Mouse (Mus musculus): Measurements from ENCODE around the gene Olfr1141. TPM values are rescaled to one million over a fixed set of nuclear protein-coding genes. Genes with fewer than 3 reads are reported as not detected.

Olfr1141 gene
- not detected in 2 replicates for polyA plus RNA-seq (2014; fragmentation: Nextera tagmentation; extraction: Ambion mirVana)

GRCm38 (mm10) chr2:87753891-87754290 is at the start of gene Olfr1141:
Gene Olfr1141, minus strand, starts transcription at chr2:87753991.
- Histone ChIP-seq H3K9me3 (ENCODE audit: control insufficient read depth, low read length) (no peaks in the 10 kb centered on the region), H3K4me1 (replicated peaks; ENCODE audit: control insufficient read depth, insufficient read depth, low read length) (no peaks in the 10 kb centered on the region), H3K36me3 (replicated peaks; ENCODE audit: control insufficient read depth, insufficient read depth) (no peaks in the 10 kb centered on the region), H3K27ac (no peak within 1 kb of the TSS), H3K4me2 (replicated peaks) (no peak within 1 kb of the TSS), H3K9ac (no peak within 1 kb of the TSS), H3K4me3 (replicated peaks; ENCODE audit: low read length) (no peak within 1 kb of the TSS), H3K27me3 (ENCODE audit: control insufficient read depth, insufficient read depth, low read length) (no peaks in the 10 kb centered on the region)
- no peak for ATAC-seq (ENCODE audit: low FRiP score)
- DNase-seq (ENCODE audit: low spot score) = no peak
- WGBS = 82% methylated on average over 1 of the region's 1 CpGs

GRCm38 (mm10) chr2:87800292-87800691 is 46.5 kb upstream of the Olfr1141 start, which contains the start of gene Olfr1143:
Gene Olfr1143, plus strand, starts transcription at chr2:87800592.
- no peak for ATAC-seq (ENCODE audit: low FRiP score)
- no peak within 1 kb of the TSS for H3K4me2 ChIP-seq (replicated peaks)

GRCm38 (mm10) chr2:87779183-87779582 is 25.4 kb upstream of the Olfr1141 start, which contains the start of gene Olfr152:
Gene Olfr152, plus strand, starts transcription at chr2:87779483.
- Histone ChIP-seq H3K4me1 (replicated peaks; ENCODE audit: control insufficient read depth, insufficient read depth, low read length) (no peaks in the 10 kb centered on the region), H3K4me2 (replicated peaks) (no peak within 1 kb of the TSS), H3K27me3 (ENCODE audit: control insufficient read depth, insufficient read depth, low read length) (no peaks in the 10 kb centered on the region), H3K36me3 (replicated peaks; ENCODE audit: control insufficient read depth, insufficient read depth) (no peaks in the 10 kb centered on the region), H3K9me3 (ENCODE audit: control insufficient read depth, low read length) (no peaks in the 10 kb centered on the region), H3K4me3 (replicated peaks; ENCODE audit: low read length) (no peak within 1 kb of the TSS), H3K27ac (no peak within 1 kb of the TSS), H3K9ac (no peak within 1 kb of the TSS)
- 80% methylated on average over 4 of the region's 4 CpGs for WGBS
- no peak for DNase-seq (ENCODE audit: low spot score)
- ATAC-seq (ENCODE audit: low FRiP score) = no peak

More at GRCm38 (mm10) chr2:87800292-87800691, 46.5 kb upstream of the Olfr1141 start, which contains the start of gene Olfr1143:
- Histone ChIP-seq H3K27me3 (ENCODE audit: control insufficient read depth, insufficient read depth, low read length) (no peaks in the 10 kb centered on the region), H3K36me3 (replicated peaks; ENCODE audit: control insufficient read depth, insufficient read depth) (no peaks in the 10 kb centered on the region), H3K9ac (no peak within 1 kb of the TSS), H3K27ac (no peak within 1 kb of the TSS), H3K9me3 (ENCODE audit: control insufficient read depth, low read length) (no peaks in the 10 kb centered on the region), H3K4me1 (replicated peaks; ENCODE audit: control insufficient read depth, insufficient read depth, low read length) (no peaks in the 10 kb centered on the region), H3K4me3 (replicated peaks; ENCODE audit: low read length) (no peak within 1 kb of the TSS)
- DNase-seq (ENCODE audit: low spot score) = no peak

- WGBS = 55% methylated on average over 1 of the region's 1 CpGs
- DNase-seq (ENCODE audit: low spot score) (no peak), ATAC-seq (ENCODE audit: low FRiP score) (no peak)
- Histone ChIP-seq H3K27me3 (ENCODE audit: control insufficient read depth, insufficient read depth, low read length) (no peaks in the 10 kb centered on the region), H3K4me2 (replicated peaks) (no peak overlapping the region), H3K9me3 (ENCODE audit: control insufficient read depth, low read length) (no peaks in the 10 kb centered on the region), H3K27ac (no peak overlapping the region), H3K36me3 (replicated peaks; ENCODE audit: control insufficient read depth, insufficient read depth) (no peaks in the 10 kb centered on the region), H3K9ac (no peak overlapping the region), H3K4me1 (replicated peaks; ENCODE audit: control insufficient read depth, insufficient read depth, low read length) (no peaks in the 10 kb centered on the region), H3K4me3 (replicated peaks; ENCODE audit: low read length) (no peak overlapping the region)
Measured at GRCm38 (mm10) chr2:87776143-87776542, 22.4 kb upstream of the Olfr1141 start.

GRCm38 (mm10) chr2:87743452-87743851 is 10.3 kb downstream of the Olfr1141 start, which contains the start of gene Olfr1140:
Gene Olfr1140, plus strand, starts transcription at chr2:87743752.
- 78% methylated on average over 3 of the region's 3 CpGs for WGBS
- H3K36me3 ChIP-seq (replicated peaks; ENCODE audit: control insufficient read depth, insufficient read depth) = no peaks in the 10 kb centered on the region
- no peak for ATAC-seq (ENCODE audit: low FRiP score)
- no peaks in the 10 kb centered on the region for H3K4me1 ChIP-seq (replicated peaks; ENCODE audit: control insufficient read depth, insufficient read depth, low read length)
- no peaks in the 10 kb centered on the region for H3K9me3 ChIP-seq (ENCODE audit: control insufficient read depth, low read length)
- H3K4me3 ChIP-seq (replicated peaks; ENCODE audit: low read length) = no peak within 1 kb of the TSS
- H3K9ac ChIP-seq = no peak within 1 kb of the TSS
- DNase-seq (ENCODE audit: low spot score) = no peak
- H3K4me2 ChIP-seq (replicated peaks) = no peak within 1 kb of the TSS
- no peaks in the 10 kb centered on the region for H3K27me3 ChIP-seq (ENCODE audit: control insufficient read depth, insufficient read depth, low read length)
- H3K27ac ChIP-seq = no peak within 1 kb of the TSS

- WGBS = 85% methylated on average over 1 of the region's 1 CpGs
- H3K27ac ChIP-seq = no peak within 1 kb of the TSS
- no peaks in the 10 kb centered on the region for H3K27me3 ChIP-seq (ENCODE audit: control insufficient read depth, insufficient read depth, low read length)
- DNase-seq (ENCODE audit: low spot score) (no peak), ATAC-seq (ENCODE audit: low FRiP score) (no peak)
- H3K9me3 ChIP-seq (ENCODE audit: control insufficient read depth, low read length) = no peaks in the 10 kb centered on the region
- H3K36me3 ChIP-seq (replicated peaks; ENCODE audit: control insufficient read depth, insufficient read depth) = no peaks in the 10 kb centered on the region
- H3K4me2 ChIP-seq (replicated peaks) = no peak within 1 kb of the TSS
- no peak within 1 kb of the TSS for H3K4me3 ChIP-seq (replicated peaks; ENCODE audit: low read length)
- no peaks in the 10 kb centered on the region for H3K4me1 ChIP-seq (replicated peaks; ENCODE audit: control insufficient read depth, insufficient read depth, low read length)
- H3K9ac ChIP-seq = no peak within 1 kb of the TSS
Measured at GRCm38 (mm10) chr2:87739878-87740277, 13.9 kb downstream of the Olfr1141 start, which contains the start of gene Olfr1138. Gene Olfr1138, minus strand, starts transcription at chr2:87739978.

- Histone ChIP-seq H3K27me3 (ENCODE audit: control insufficient read depth, insufficient read depth, low read length) (no peaks in the 10 kb centered on the region), H3K4me3 (replicated peaks; ENCODE audit: low read length) (no peak within 1 kb of the TSS), H3K9me3 (ENCODE audit: control insufficient read depth, low read length) (no peaks in the 10 kb centered on the region), H3K4me1 (replicated peaks; ENCODE audit: control insufficient read depth, insufficient read depth, low read length) (no peaks in the 10 kb centered on the region), H3K36me3 (replicated peaks; ENCODE audit: control insufficient read depth, insufficient read depth) (no peaks in the 10 kb centered on the region), H3K4me2 (replicated peaks) (no peak within 1 kb of the TSS), H3K9ac (no peak within 1 kb of the TSS), H3K27ac (no peak within 1 kb of the TSS)
- no peak for ATAC-seq (ENCODE audit: low FRiP score)
- no peak for DNase-seq (ENCODE audit: low spot score)
Measured at GRCm38 (mm10) chr2:87713079-87713478, 40.7 kb downstream of the Olfr1141 start, which contains the start of gene Olfr1137. Gene Olfr1137, minus strand, starts transcription at chr2:87713179.

Other genes starting within 250 kb of the Olfr1141 start
- gene Pramel6, start 247.4 kb downstream of the Olfr1141 start, polyA plus RNA-seq (2014; fragmentation: Nextera tagmentation; extraction: Ambion mirVana) = not detected in 2 replicates
- gene Olfr153, start 222.2 kb downstream of the Olfr1141 start, polyA plus RNA-seq (2014; fragmentation: Nextera tagmentation; extraction: Ambion mirVana) = not detected in 2 replicates
- gene Olfr1128, start 208.4 kb downstream of the Olfr1141 start, polyA plus RNA-seq (2014; fragmentation: Nextera tagmentation; extraction: Ambion mirVana) = not detected in 2 replicates
- gene Olfr1129, start 180.1 kb downstream of the Olfr1141 start, polyA plus RNA-seq (2014; fragmentation: Nextera tagmentation; extraction: Ambion mirVana) = not detected in 2 replicates
- gene Olfr1130, start 147.8 kb downstream of the Olfr1141 start, polyA plus RNA-seq (2014; fragmentation: Nextera tagmentation; extraction: Ambion mirVana) = not detected in 2 replicates
- gene Olfr1131, start 126.9 kb downstream of the Olfr1141 start, polyA plus RNA-seq (2014; fragmentation: Nextera tagmentation; extraction: Ambion mirVana) = not detected in 2 replicates
- not detected in 2 replicates for gene Olfr1132, start 116.5 kb downstream of the Olfr1141 start, polyA plus RNA-seq (2014; fragmentation: Nextera tagmentation; extraction: Ambion mirVana)
- gene Olfr1133, start 106.6 kb downstream of the Olfr1141 start, polyA plus RNA-seq (2014; fragmentation: Nextera tagmentation; extraction: Ambion mirVana) = not detected in 2 replicates
- not detected in 2 replicates for gene Olfr1134, start 95.5 kb downstream of the Olfr1141 start, polyA plus RNA-seq (2014; fragmentation: Nextera tagmentation; extraction: Ambion mirVana)
- gene Olfr1135, start 80.3 kb downstream of the Olfr1141 start, polyA plus RNA-seq (2014; fragmentation: Nextera tagmentation; extraction: Ambion mirVana) = not detected in 2 replicates
- gene Olfr1136, start 60.0 kb downstream of the Olfr1141 start, polyA plus RNA-seq (2014; fragmentation: Nextera tagmentation; extraction: Ambion mirVana) = not detected in 2 replicates
- gene Olfr1137, start 40.8 kb downstream of the Olfr1141 start, polyA plus RNA-seq (2014; fragmentation: Nextera tagmentation; extraction: Ambion mirVana) = not detected in 2 replicates
- not detected in 2 replicates for gene Olfr1138, start 14.0 kb downstream of the Olfr1141 start, polyA plus RNA-seq (2014; fragmentation: Nextera tagmentation; extraction: Ambion mirVana)
- gene Olfr1140, start 10.2 kb downstream of the Olfr1141 start, polyA plus RNA-seq (2014; fragmentation: Nextera tagmentation; extraction: Ambion mirVana) = not detected in 2 replicates
- gene Olfr152, start 25.5 kb upstream of the Olfr1141 start, polyA plus RNA-seq (2014; fragmentation: Nextera tagmentation; extraction: Ambion mirVana) = not detected in 2 replicates
- not detected in 2 replicates for gene Olfr1143, start 46.6 kb upstream of the Olfr1141 start, polyA plus RNA-seq (2014; fragmentation: Nextera tagmentation; extraction: Ambion mirVana)
- not detected in 2 replicates for gene Olfr1145, start 55.8 kb upstream of the Olfr1141 start, polyA plus RNA-seq (2014; fragmentation: Nextera tagmentation; extraction: Ambion mirVana)
- not detected in 2 replicates for gene Olfr1148, start 76.5 kb upstream of the Olfr1141 start, polyA plus RNA-seq (2014; fragmentation: Nextera tagmentation; extraction: Ambion mirVana)
- gene Olfr1150-ps1, start 90.0 kb upstream of the Olfr1141 start, polyA plus RNA-seq (2014; fragmentation: Nextera tagmentation; extraction: Ambion mirVana) = not detected in 2 replicates
- not detected in 2 replicates for gene Olfr1151, start 101.9 kb upstream of the Olfr1141 start, polyA plus RNA-seq (2014; fragmentation: Nextera tagmentation; extraction: Ambion mirVana)
- gene Olfr1152, start 112.5 kb upstream of the Olfr1141 start, polyA plus RNA-seq (2014; fragmentation: Nextera tagmentation; extraction: Ambion mirVana) = not detected in 2 replicates
- gene Olfr1153, start 141.0 kb upstream of the Olfr1141 start, polyA plus RNA-seq (2014; fragmentation: Nextera tagmentation; extraction: Ambion mirVana) = not detected in 2 replicates
- gene Olfr1154, start 151.2 kb upstream of the Olfr1141 start, polyA plus RNA-seq (2014; fragmentation: Nextera tagmentation; extraction: Ambion mirVana) = not detected in 2 replicates
- not detected in 2 replicates for gene Olfr1155, start 191.1 kb upstream of the Olfr1141 start, polyA plus RNA-seq (2014; fragmentation: Nextera tagmentation; extraction: Ambion mirVana)
- not detected in 2 replicates for gene Olfr1156, start 199.1 kb upstream of the Olfr1141 start, polyA plus RNA-seq (2014; fragmentation: Nextera tagmentation; extraction: Ambion mirVana)
- not detected in 2 replicates for gene Olfr1157, start 214.3 kb upstream of the Olfr1141 start, polyA plus RNA-seq (2014; fragmentation: Nextera tagmentation; extraction: Ambion mirVana)
- not detected in 2 replicates for gene Olfr74, start 220.7 kb upstream of the Olfr1141 start, polyA plus RNA-seq (2014; fragmentation: Nextera tagmentation; extraction: Ambion mirVana)
- not detected in 2 replicates for gene Olfr1158, start 236.1 kb upstream of the Olfr1141 start, polyA plus RNA-seq (2014; fragmentation: Nextera tagmentation; extraction: Ambion mirVana)